In the genomic region with DNA sequence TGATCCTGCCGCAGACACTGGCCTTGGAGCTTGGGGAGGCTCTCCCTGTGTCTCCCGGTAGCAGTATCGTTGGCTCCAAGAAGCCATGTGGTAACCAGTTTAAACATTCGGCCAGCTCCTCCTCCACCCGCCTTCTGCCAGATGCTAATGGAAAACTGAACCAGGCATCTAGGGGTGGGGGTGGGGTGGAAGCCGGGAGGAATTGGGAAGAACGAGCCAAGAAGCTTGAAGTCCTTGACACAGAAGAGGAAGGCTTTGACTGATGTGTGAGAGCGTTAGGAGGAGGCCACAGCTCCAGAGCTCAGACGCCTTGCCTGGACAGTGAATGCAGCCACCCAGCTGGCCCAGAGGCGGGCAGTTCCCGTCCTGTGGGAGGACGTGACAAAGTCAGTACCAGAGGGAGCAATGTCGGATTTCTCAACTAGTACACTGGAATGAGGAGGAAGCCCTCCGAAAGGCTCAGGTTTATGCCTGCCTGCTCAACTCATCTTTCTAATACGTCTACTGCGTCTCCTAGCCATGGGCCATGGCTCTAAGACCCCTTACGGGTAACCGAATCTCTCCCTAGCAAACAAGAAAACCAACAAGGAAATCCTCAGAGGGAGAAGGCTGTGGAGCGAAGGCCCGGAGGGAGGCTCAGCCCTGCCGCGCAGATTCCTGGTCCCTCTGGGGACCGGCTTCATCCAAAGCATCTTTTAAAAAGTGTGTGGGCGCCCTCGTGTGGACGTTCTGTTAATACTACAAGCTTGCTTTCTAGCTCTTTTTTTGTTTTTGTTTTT, we compare ENCODE assay signal across 8 mouse cellular contexts. TPM values are rescaled to one million over a fixed set of nuclear protein-coding genes. Genes with fewer than 3 reads are reported as not detected.
A peak's percentile ranks its signal among the peaks of the same experiment; 100 is the strongest.
DNase-seq lines count a peak whose midpoint lies in the region; ATAC-seq and TF ChIP-seq lines count a peak whose summit lies in the region.

No protein-coding gene starts in this region.

- no peaks in the 10 kb centered on the region for H3K36me3 ChIP-seq in forebrain, embryonic 15.5 days
- H3K36me3 ChIP-seq in lung, embryonic 14.5 days (ENCODE audit: insufficient read depth): no peaks in the 10 kb centered on the region

- peak; percentile 88 for DNase-seq in ES-CJ7 (ENCODE audit: low read depth, low spot score)
- DNase-seq in cerebellum, adult 11 months: peak; percentile 81
- peak; percentile 70 for DNase-seq in heart, postnatal 25 days (ENCODE audit: low spot score)
- DNase-seq in layer of hippocampus, adult 2 months (ENCODE audit: low spot score in 2 of 2): peak; percentile 82 to 89
- peak; percentile 97 for DNase-seq in lung, embryonic 14.5 days
- DNase-seq in ovary, postnatal 36 days (ENCODE audit: low spot score): peak; percentile 82
- peak; percentile 57 for DNase-seq in urinary bladder, adult 2 months (ENCODE audit: low spot score)

- peak; percentile 70 for ATAC-seq in forebrain, embryonic 15.5 days (replicated peaks)
- ATAC-seq in lung, embryonic 14.5 days (ENCODE audit: insufficient read depth): peak; percentile 79

- H3K9me3 ChIP-seq in forebrain, embryonic 15.5 days: no peaks in the 10 kb centered on the region
- H3K9me3 ChIP-seq in lung, embryonic 14.5 days (ENCODE audit: low read depth, low read length): no peaks in the 10 kb centered on the region

- peaks cover 36% of the 10 kb centered on the region for H3K4me1 ChIP-seq in forebrain, embryonic 15.5 days
- H3K4me1 ChIP-seq in lung, embryonic 14.5 days (ENCODE audit: insufficient read depth): peaks cover 3% of the 10 kb centered on the region; the same call in 1 of the 2 replicates

- TF ChIP-seq CTCF in layer of hippocampus, adult 2 months (conservative IDR thresholded peaks at IDR 0.05): peak; percentile 87
- TF ChIP-seq CTCF in lung, embryonic 14.5 days (IDR thresholded peaks at IDR 0.05; ENCODE audit: low read depth): peak; percentile 76

- H3K4me3 ChIP-seq in forebrain, embryonic 15.5 days: peak overlapping the region; percentile 34
- H3K4me3 ChIP-seq in layer of hippocampus, adult 2 months: peak overlapping the region; percentile 44
- peak overlapping the region; percentile 33 for H3K4me3 ChIP-seq in lung, embryonic 14.5 days (ENCODE audit: low read depth, low read length)

- WGBS in forebrain, embryonic 15.5 days: under 1% methylated on average over 26 of the region's 26 CpGs
- WGBS in lung, embryonic 14.5 days: 1% methylated on average over 26 of the region's 26 CpGs

- H3K4me2 ChIP-seq in forebrain, embryonic 15.5 days (replicated peaks): peak overlapping the region; percentile 58
- peak overlapping the region; percentile 64 for H3K4me2 ChIP-seq in lung, embryonic 14.5 days

- intact Hi-C loops in heart, postnatal 25 days (cut with DNase I): loop anchor here (5.0 kb wide), 1 partner anchor 390 kb away; no protein-coding TSS in a partner anchor

- H3K27ac ChIP-seq in forebrain, embryonic 15.5 days (replicated peaks): peak overlapping the region; percentile 96
- peak overlapping the region; percentile 95 for H3K27ac ChIP-seq in layer of hippocampus, adult 2 months
- H3K27ac ChIP-seq in lung, embryonic 14.5 days (ENCODE audit: low read depth): peak overlapping the region; percentile 98

- H3K27me3 ChIP-seq in forebrain, embryonic 15.5 days: no peaks in the 10 kb centered on the region
- H3K27me3 ChIP-seq in lung, embryonic 14.5 days (ENCODE audit: insufficient read depth, low read length): no peaks in the 10 kb centered on the region

- H3K9ac ChIP-seq in forebrain, embryonic 15.5 days (replicated peaks): peak overlapping the region; percentile 48
- peak overlapping the region; percentile 58 for H3K9ac ChIP-seq in lung, embryonic 14.5 days

RNA-seq across cellular contexts. Expression of a gene that starts 32.0 kb away (rescaled TPM):
- not detected in 2 replicates for polyA plus RNA-seq in forebrain, embryonic 15.5 days (2015; fragmentation: Nextera tagmentation; extraction: Ambion mirVana)
- total RNA-seq in heart, postnatal 25 days (2021): not detected
- total RNA-seq in layer of hippocampus, adult 2 months (2021): not detected
- not detected in 2 replicates for polyA plus RNA-seq in lung, embryonic 14.5 days (2014; fragmentation: Nextera tagmentation; extraction: Ambion mirVana)
- 1.8 and 2.8 TPM in 2 replicates for polyA plus RNA-seq in urinary bladder, adult 2 months (2012; rRNA removed)

RNA-seq across cellular contexts. Expression of a gene that starts 44.0 kb away (rescaled TPM):
- polyA plus RNA-seq in forebrain, embryonic 15.5 days (2015; fragmentation: Nextera tagmentation; extraction: Ambion mirVana): 0.11 and 0.19 TPM in 2 replicates
- under 1 TPM in 1 of 2 experiments, not detected in 1; 0.28 TPM for total RNA-seq in heart, postnatal 25 days (2021)
- total RNA-seq in layer of hippocampus, adult 2 months (2021): not detected
- polyA plus RNA-seq in lung, embryonic 14.5 days (2014; fragmentation: Nextera tagmentation; extraction: Ambion mirVana): not detected in 2 replicates
- 3.4 and 3.9 TPM in 2 replicates for polyA plus RNA-seq in urinary bladder, adult 2 months (2012; rRNA removed)

Comparison
In these comparisons a context has a peak if more than half of its experiments do, and no peak if none do; other contexts are left out.
1. Peak in every context shown above with its lines: DNase-seq, ATAC-seq, H3K4me3 ChIP-seq and H3K27ac ChIP-seq.